Mouse (Mus musculus) bone marrow macrophage, adult 2 months (primary cell): ENCODE results near the gene Grk1.

Source experiments
- CTCF ChIP-seq: IDR thresholded peaks from 2 replicates; pipeline ENCODE4 v1.5.1; 2012; ENCODE audit warnings: low read depth, mild to moderate bottlenecking, low read length, moderate library complexity
- POLR2A ChIP-seq: IDR thresholded peaks from 2 replicates; pipeline ENCODE4 v1.6.1; 2012; ENCODE audit warnings: mild to moderate bottlenecking, low read depth, low read length, borderline replicate concordance

DNA sequence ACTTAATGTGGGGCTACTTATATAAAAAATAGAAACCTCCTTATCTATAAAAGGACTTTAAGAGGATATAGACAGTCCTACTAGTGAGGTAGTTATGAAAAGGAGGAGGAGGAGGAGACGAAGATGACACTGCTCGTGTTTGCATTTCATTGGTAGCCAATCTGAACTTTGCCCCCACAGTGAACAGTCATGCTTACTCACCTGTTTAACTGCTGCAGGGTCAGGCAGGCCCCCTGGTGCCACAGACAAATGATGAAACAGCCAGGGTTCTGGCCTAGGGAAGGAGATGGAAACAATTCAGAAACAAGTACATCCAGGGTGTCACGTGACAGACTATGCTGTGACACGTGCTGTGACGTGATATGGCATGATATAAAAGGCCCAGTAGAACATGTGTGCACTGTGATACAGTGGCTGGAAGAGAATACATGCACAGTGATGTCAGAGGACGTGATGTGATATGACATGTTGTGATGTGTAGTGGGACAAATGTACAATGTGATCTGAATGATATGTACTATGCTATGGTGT lies 46.9 kb downstream of the Grk1 start:
- TF ChIP-seq POLR2A (no peak), CTCF (no peak)
